Mouse (Mus musculus): ENCODE data around the gene Ascc1. TPM values are rescaled to one million over a fixed set of nuclear protein-coding genes. Genes with fewer than 3 reads are reported as not detected.
"Not testable (repeated sequence)": the region's sequence is repeated elsewhere in the genome, so short reads cannot be mapped to it uniquely, and the experiment has no call there.

The Ascc1 gene
- polyA plus RNA-seq, 1 experiment from 2014 or later = 47.2 TPM

- TF ChIP-seq CTCF (IDR thresholded peaks at IDR 0.05) (no peak), EP300 (IDR thresholded peaks at IDR 0.05) (no peak)
- no peak overlapping the region for H3K27ac ChIP-seq (ENCODE audit: low read length)
- peak; percentile 40 for DNase-seq (ENCODE audit: low spot score)
Observed at GRCm38 (mm10) chr10:60136935-60137334, 134.3 kb downstream of the Ascc1 start.

GRCm38 (mm10) chr10:60138680-60139079 is 136.1 kb downstream of the Ascc1 start:
- H3K27me3 ChIP-seq (replicated peaks; ENCODE audit: insufficient read depth, low read length) = no peaks in the 10 kb centered on the region
- H3K4me3 ChIP-seq (ENCODE audit: low read depth, low read length) = no peak overlapping the region
- H3K27ac ChIP-seq (ENCODE audit: low read length) = no peak overlapping the region
- DNase-seq (ENCODE audit: low spot score) (no peak), ATAC-seq (0 out of 2 replicates have a peak, but pooled peaks have one; percentile 10)
- TF ChIP-seq EP300 (IDR thresholded peaks at IDR 0.05) (no peak), CTCF (IDR thresholded peaks at IDR 0.05) (no peak)
- no peaks in the 10 kb centered on the region for H3K36me3 ChIP-seq (ENCODE audit: insufficient read depth, low read length)
- 55% methylated on average over 5 of the region's 5 CpGs for WGBS
- H3K9me3 ChIP-seq (ENCODE audit: low read length) = no peaks in the 10 kb centered on the region
- no peak overlapping the region for H3K9ac ChIP-seq (replicated peaks; ENCODE audit: low read depth)
- H3K4me1 ChIP-seq (ENCODE audit: insufficient read depth, low read depth, low read length) = peaks cover 4% of the 10 kb centered on the region; the same call in 1 of the 2 replicates
- no peak overlapping the region for H3K4me2 ChIP-seq (replicated peaks; ENCODE audit: low read depth, low read length)

More at GRCm38 (mm10) chr10:60136935-60137334, 134.3 kb downstream of the Ascc1 start:
- Histone ChIP-seq H3K27me3 (replicated peaks; ENCODE audit: insufficient read depth, low read length) (no peaks in the 10 kb centered on the region), H3K9me3 (ENCODE audit: low read length) (no peaks in the 10 kb centered on the region), H3K4me3 (ENCODE audit: low read depth, low read length) (no peak overlapping the region), H3K4me2 (replicated peaks; ENCODE audit: low read depth, low read length) (no peak overlapping the region), H3K36me3 (ENCODE audit: insufficient read depth, low read length) (no peaks in the 10 kb centered on the region), H3K9ac (replicated peaks; ENCODE audit: low read depth) (no peak overlapping the region), H3K4me1 (ENCODE audit: insufficient read depth, low read depth, low read length) (peaks cover 4% of the 10 kb centered on the region; the same call in 1 of the 2 replicates)
- ATAC-seq = peak; percentile 32
- 45% methylated on average over 7 of the region's 7 CpGs for WGBS

GRCm38 (mm10) chr10:60140751-60141150 is 138.1 kb downstream of the Ascc1 start:
- Histone ChIP-seq H3K4me3 (ENCODE audit: low read depth, low read length) (no peak overlapping the region), H3K4me1 (ENCODE audit: insufficient read depth, low read depth, low read length) (peaks cover 4% of the 10 kb centered on the region; the same call in 1 of the 2 replicates), H3K27ac (ENCODE audit: low read length) (no peak overlapping the region), H3K36me3 (ENCODE audit: insufficient read depth, low read length) (no peaks in the 10 kb centered on the region), H3K9me3 (ENCODE audit: low read length) (no peaks in the 10 kb centered on the region), H3K27me3 (replicated peaks; ENCODE audit: insufficient read depth, low read length) (no peaks in the 10 kb centered on the region), H3K9ac (replicated peaks; ENCODE audit: low read depth) (no peak overlapping the region), H3K4me2 (replicated peaks; ENCODE audit: low read depth, low read length) (no peak overlapping the region)
- 85% methylated on average over 4 of the region's 4 CpGs for WGBS
- ATAC-seq (no peak), DNase-seq (ENCODE audit: low spot score) (no peak)
- no peak for TF ChIP-seq CTCF (IDR thresholded peaks at IDR 0.05)
- no peak for TF ChIP-seq EP300 (IDR thresholded peaks at IDR 0.05)

- Histone ChIP-seq H3K4me2 (replicated peaks; ENCODE audit: low read depth, low read length) (no peak overlapping the region), H3K9me3 (ENCODE audit: low read length) (no peaks in the 10 kb centered on the region), H3K36me3 (ENCODE audit: insufficient read depth, low read length) (no peaks in the 10 kb centered on the region), H3K9ac (replicated peaks; ENCODE audit: low read depth) (no peak overlapping the region), H3K4me1 (ENCODE audit: insufficient read depth, low read depth, low read length) (peaks cover 2% of the 10 kb centered on the region; the same call in 1 of the 2 replicates), H3K4me3 (ENCODE audit: low read depth, low read length) (no peak overlapping the region), H3K27ac (ENCODE audit: low read length) (no peak overlapping the region), H3K27me3 (replicated peaks; ENCODE audit: insufficient read depth, low read length) (no peaks in the 10 kb centered on the region)
- TF ChIP-seq CTCF (IDR thresholded peaks at IDR 0.05) (no peak), EP300 (IDR thresholded peaks at IDR 0.05) (no peak)
- DNase-seq (ENCODE audit: low spot score) (no peak), ATAC-seq (no peak)
- 90% methylated on average over 3 of the region's 3 CpGs for WGBS
Observed at GRCm38 (mm10) chr10:60141656-60142160, 139.1 kb downstream of the Ascc1 start.

GRCm38 (mm10) chr10:60147510-60148047 is 145.0 kb downstream of the Ascc1 start:
- not testable (repeated sequence) for H3K9ac ChIP-seq (replicated peaks; ENCODE audit: low read depth); H3K4me2 ChIP-seq (replicated peaks; ENCODE audit: low read depth, low read length); H3K36me3 ChIP-seq (ENCODE audit: insufficient read depth, low read length); H3K4me3 ChIP-seq (ENCODE audit: low read depth, low read length); DNase-seq (ENCODE audit: low spot score); H3K4me1 ChIP-seq (ENCODE audit: insufficient read depth, low read depth, low read length); H3K9me3 ChIP-seq (ENCODE audit: low read length); H3K27ac ChIP-seq (ENCODE audit: low read length); H3K27me3 ChIP-seq (replicated peaks; ENCODE audit: insufficient read depth, low read length)
- 0 out of 2 replicates have a peak, but pooled peaks have one; percentile 3 for ATAC-seq
- peak; percentile 58; the same call in 1 of the 2 replicates for TF ChIP-seq EP300 (IDR thresholded peaks at IDR 0.05)
- 40% methylated on average over 10 of the region's 10 CpGs for WGBS

- no peak overlapping the region for H3K9ac ChIP-seq (replicated peaks; ENCODE audit: low read depth)
- H3K27ac ChIP-seq (ENCODE audit: low read length) = no peak overlapping the region
- no peaks in the 10 kb centered on the region for H3K36me3 ChIP-seq (ENCODE audit: insufficient read depth, low read length)
- peak; percentile 95 for TF ChIP-seq CTCF (IDR thresholded peaks at IDR 0.05)
- no peak for TF ChIP-seq EP300 (IDR thresholded peaks at IDR 0.05)
- no peaks in the 10 kb centered on the region for H3K4me1 ChIP-seq (ENCODE audit: insufficient read depth, low read depth, low read length)
- H3K27me3 ChIP-seq (replicated peaks; ENCODE audit: insufficient read depth, low read length) = no peaks in the 10 kb centered on the region
- no peak overlapping the region for H3K4me3 ChIP-seq (ENCODE audit: low read depth, low read length)
- peak; percentile 84 for DNase-seq (ENCODE audit: low spot score)
- H3K4me2 ChIP-seq (replicated peaks; ENCODE audit: low read depth, low read length) = no peak overlapping the region
- ATAC-seq = peak; percentile 70
- no peaks in the 10 kb centered on the region for H3K9me3 ChIP-seq (ENCODE audit: low read length)
- 3% methylated on average over 5 of the region's 5 CpGs for WGBS
Observed at GRCm38 (mm10) chr10:60148087-60148486, 145.5 kb downstream of the Ascc1 start.

Small RNA genes lying within 50 kb of the gene (microRNA-seq; reads per million reads assigned to microRNA genes)
- not detected for gene Mir6906

Other genes with a start within 250 kb of the Ascc1 start
- 19.8 and 24.4 TPM in 2 replicates for gene Dnajb12, start 123.2 kb upstream of the Ascc1 start, polyA plus RNA-seq (2015; fragmentation: Nextera tagmentation; extraction: Ambion mirVana)
- gene Ddit4, start 51.0 kb upstream of the Ascc1 start, polyA plus RNA-seq (2015; fragmentation: Nextera tagmentation; extraction: Ambion mirVana) = 21.2 and 28.1 TPM in 2 replicates
- 105 and 117 TPM in 2 replicates for gene Anapc16, start 330 bp downstream of the Ascc1 start, polyA plus RNA-seq (2015; fragmentation: Nextera tagmentation; extraction: Ambion mirVana)
- 42.8 and 45.6 TPM in 2 replicates for gene Spock2, start 103.4 kb downstream of the Ascc1 start, polyA plus RNA-seq (2015; fragmentation: Nextera tagmentation; extraction: Ambion mirVana)
- gene Chst3, start 216.5 kb downstream of the Ascc1 start, polyA plus RNA-seq (2015; fragmentation: Nextera tagmentation; extraction: Ambion mirVana) = 1.8 TPM in 2 replicates

Data from lung, postnatal 0 days (tissue).